Mouse (Mus musculus) WW6 (cell line): ENCODE measurements around the gene Gpr4.

Experiments
- DNase-seq: peaks from one replicate; pipeline ENCODE4 v3.0.0-alpha.2; 2013; ENCODE audit warnings: low read depth, low spot score

Gene Gpr4

DNA sequence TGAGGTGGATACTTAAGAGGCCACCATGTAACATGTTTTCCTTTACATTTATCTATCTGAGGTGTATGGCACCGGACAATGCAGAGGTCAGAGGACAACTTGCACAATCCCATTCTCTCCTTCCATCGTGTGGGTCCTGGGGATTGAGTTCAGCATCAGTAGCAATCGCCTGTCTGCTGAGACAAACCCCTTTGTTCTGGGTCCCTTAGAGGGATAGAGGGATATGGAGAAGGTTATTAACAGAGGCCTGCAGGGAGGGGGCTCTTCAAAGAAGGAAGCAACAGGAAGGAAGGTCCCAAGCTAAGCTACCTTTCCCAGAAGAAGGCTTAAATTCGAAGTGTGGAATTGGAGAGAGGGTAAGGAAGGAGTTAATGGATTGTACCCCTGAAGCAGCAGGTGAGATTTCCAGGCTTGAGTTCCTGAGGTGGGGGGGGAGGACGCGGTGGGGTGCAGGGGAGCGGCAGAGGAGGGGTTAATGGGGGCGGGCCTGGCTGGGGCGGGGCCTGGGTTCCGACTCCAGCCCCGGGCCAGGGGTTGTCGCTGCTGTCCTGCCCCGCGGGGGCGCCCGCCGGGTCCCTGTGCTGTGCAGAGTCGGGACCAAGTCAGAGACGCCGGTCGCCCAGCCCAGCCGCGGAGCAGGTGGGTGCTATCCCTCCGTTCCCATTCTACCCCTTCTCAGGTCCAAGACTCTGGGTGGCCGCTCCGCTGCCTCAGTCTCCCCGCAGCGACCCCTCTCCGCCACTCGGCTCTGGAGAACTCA lies at the start of gene Gpr4:
TSS of gene Gpr4 (plus strand) at position 543 of the 760 bp plus-strand sequence.
- no peak for DNase-seq

DNA sequence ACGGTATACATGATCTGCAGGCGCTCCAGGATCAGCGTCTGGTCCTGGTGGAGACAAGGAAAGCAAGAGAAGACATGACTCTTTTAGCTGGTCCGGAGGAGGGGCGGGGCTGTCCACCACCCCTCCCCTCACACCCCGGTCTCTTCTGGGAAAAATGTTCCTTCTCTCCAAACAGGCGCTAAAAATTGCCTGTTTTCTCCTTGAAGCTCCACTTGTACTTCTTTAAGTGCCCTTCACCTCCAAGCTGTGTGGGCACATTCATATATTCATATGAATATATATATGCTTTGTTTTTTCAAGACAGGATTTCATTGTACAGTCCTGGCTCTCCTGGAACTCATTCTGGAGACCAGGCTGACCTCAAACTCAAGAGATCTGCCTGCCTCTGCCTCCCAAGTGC lies 49.4 kb upstream of the Gpr4 start:
- no peak for DNase-seq

DNA sequence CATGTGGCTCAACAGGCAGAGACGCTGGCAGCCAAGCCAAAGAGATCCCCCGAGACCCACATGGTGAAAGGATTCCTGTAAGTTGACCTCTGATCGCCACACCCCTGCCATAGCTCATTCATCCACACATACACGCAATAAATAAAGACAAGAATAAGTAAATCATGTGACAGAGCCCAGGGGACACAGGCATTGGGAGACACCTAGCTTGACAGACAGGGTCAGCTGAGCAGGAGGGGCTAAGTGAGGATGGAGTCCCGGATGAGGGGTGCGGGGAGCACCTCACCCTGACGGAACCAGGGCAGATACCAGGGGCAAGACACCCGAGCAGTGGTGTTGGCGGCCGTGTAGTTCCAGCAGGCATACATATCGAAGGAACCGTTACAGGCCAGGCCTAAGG lies 48.6 kb upstream of the Gpr4 start:
- DNase-seq: no peak

DNA sequence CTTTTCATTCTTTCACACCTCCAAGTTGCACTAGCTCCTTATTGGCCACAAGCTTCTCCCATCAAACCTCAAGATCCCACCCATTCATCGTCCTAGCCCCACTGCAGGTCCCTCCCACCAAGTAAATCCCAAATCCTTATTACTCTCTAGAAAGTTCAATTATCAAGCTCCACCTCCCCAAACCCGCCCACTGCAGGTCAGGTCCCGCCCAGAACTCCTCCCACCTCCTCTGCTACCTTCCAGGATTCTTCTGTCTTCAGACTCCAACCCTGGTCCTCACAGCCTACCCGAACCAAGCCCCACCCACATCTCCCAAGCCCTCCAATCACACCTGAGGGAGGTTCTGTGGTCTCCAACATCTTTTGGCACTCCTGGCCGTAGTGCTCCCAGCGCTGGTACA lies 48.1 kb upstream of the Gpr4 start:
- DNase-seq: peak; percentile 89

DNA sequence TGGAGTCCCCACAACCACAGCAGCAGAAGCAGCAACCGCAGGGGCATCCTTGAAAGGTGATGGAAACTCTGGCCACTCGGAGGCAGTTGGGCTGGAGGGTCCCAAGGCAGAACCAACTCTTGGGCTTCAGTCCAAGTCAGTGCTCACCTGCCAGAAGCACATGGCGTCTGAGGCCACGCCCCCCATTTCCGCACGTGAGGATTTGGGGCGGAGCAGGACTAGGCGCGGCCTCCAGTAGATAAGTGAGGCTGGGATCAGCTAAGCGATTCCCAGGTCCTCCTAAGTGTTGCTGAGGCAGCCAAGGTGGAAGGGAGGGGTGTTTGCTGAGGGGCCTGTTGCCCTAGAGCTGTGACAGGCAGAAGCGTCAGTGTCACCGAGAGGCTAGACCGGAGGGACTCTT lies 47.4 kb upstream of the Gpr4 start:
- no peak for DNase-seq

DNA sequence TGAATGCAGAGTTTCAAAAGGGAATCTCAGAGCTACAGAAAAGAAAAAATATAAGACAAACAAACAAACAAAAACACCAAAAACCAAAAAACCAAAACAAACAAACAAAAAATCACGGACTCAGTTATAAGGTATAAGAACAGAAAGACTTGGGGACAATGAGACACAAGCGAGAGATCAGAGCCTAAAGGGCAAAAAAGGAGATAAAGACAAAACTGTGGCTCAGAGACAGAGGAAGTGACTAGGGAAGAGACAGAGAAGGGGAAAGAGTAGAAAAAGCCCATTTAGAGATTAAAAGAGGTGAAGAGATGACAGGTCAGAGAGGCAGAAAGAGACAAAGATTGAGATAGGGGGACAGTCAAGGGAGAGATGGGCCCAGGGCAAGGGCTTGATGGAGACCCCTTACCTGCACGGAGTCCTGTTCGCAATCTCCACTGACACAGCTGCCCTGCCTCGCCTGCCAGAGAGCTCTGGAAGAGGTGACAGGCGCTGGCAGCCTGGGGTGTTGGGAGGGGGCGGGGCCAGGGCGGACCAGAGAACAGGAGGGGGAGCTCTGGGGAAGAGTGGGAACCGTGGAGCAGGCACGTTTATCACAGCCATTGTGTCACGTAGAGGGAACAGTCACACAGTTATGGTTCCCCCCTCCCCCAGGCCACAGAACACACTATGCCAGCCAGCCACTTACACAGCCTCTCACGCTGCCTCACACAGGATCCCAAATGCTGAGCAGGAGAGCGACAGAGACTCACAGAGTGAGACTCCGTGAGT lies 46.5 kb upstream of the Gpr4 start, which contains the start of gene Gipr:
TSS of gene Gipr (minus strand) at position 472 of the 768 bp plus-strand sequence.
- DNase-seq: no peak

DNA sequence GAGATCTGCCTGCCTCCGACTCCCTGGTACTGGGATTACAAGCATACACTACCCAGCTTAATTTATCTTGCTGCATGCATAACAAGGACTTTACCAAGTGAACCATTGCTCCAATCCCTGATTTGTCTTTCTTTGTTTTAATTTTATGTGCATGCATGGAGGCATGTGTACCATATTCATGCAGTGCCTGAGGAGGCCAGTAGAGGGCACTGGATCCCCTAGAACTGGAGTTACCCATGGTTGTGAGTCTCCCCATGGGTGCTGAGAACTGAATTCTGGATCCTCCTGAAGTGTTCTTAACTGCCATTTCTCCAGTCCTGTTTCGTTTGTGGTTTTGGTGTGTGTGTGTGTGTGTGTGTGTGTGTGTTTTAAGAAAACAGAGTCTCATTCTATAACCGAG lies 45.3 kb upstream of the Gpr4 start:
- DNase-seq: no peak

DNA sequence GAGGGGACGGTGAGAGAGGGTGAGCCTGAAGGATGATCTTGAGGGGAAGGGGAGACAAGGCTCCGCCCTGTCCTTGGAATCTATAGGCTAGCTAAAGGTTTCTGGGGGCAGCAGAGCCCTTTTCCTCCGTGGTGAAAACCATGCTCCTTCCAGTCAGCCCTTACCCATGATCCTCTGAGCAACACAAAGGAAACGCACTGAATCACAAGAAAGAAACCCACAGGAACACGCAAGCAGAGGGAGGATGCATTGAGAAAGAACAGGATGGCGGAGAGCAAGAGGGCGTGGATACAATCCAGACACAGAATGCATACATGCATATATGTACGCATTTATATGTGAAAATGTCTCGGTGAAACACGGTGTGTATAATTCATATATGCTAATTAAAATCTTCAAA lies 42.8 kb upstream of the Gpr4 start:
- DNase-seq: no peak

DNA sequence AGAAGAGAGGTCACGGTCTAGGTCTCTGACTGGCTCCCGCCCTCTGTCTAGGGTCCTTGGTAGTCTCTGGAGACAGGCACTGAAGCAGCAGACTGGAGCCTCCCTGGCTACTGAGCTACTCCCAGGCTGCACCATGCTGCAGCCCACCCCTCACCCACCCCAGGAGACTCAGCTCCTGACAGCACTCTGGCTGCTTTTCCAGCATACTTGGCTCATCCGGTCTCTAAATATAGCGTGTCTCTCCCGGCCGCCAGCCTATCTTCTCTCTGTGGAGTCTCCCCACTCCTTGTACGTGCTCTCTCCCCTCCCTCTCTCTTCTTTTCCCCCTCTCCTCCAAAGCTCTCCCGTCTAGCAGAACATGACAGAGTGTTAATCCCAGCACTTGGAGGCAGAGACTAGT lies 42.2 kb upstream of the Gpr4 start:
- no peak for DNase-seq

DNA sequence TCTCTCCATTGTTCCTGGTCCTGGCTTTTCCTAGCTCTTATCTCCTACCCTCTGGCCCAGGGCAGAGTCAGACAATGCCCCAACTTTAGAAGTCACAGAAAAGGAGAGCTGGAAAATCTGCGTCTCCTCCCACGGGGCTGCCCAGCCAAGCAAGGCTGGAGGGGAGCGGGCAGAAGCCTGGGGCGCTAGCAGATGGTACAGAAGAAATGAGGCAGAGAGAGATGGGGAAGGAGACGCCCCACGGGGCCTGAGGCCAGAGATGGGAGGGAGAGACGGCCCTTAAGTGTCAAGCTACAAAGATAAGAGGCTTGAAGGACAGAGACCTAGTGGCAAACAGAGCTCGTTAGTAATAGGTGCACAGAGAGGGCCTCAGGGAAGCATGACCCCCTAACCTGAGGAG lies 40.5 kb upstream of the Gpr4 start:
- DNase-seq: no peak

DNA sequence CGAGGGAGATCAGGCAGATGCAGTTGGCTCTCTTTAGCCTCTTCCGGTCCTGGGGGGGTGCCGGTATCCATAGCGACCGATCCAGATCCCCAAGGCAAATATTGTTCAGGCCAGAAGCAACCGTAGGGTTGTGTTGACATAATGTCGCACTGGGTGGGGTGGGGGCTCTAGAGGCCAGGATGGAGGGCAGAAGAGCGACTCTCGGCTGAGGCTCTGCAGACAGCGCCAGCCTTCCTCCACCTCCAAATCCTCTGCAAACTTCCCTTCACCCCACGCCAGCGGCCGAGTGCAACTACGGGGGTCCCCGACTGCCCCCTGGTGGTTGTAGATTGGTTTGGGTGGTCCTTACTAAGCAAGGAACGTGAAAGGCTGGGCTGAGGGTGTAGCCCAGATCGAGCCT lies 39.5 kb upstream of the Gpr4 start:
- peak; percentile 73 for DNase-seq

DNA sequence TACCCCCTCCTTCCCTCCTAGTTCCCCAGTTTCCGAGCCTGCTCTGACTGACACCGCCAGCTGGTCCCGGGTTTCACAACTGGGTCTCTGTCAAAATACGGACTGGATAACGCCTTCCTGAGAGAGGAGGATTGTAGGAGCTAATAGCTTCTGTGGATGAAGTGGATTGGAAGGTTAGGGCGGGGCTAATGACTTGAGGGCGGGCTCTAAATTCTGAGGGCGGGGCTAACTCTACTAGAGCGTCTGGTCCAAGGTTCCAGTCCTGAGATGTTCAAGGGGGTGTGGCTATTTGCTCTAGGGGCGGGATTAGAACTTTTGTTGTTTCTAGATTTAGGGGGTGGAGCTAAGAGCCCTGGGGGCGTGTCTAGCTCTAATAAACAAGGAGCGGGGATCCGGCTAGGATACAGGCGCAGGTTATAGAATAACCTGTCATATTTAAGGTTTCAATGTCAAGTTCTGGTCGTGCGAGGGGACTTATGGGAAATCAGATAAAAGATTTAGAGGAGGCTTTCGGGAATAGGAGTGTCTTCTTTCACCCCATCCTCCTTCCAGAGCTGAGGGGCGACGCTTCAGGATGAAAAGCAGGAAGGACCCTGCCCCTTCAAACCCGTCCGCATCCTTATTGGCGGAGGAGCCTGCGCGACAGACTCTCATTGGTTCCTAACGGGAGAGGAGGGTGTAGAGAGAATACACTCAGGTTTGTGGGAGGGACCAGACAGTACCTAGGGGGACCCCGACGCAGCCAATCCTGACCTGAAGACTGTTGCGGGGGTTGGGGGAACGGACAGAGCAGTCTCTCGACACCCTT lies 36.4 kb upstream of the Gpr4 start, which contains the start of gene Eml2:
TSS of gene Eml2 (plus strand) at position 714 of the 808 bp plus-strand sequence.
- DNase-seq: peak; percentile 91

DNA sequence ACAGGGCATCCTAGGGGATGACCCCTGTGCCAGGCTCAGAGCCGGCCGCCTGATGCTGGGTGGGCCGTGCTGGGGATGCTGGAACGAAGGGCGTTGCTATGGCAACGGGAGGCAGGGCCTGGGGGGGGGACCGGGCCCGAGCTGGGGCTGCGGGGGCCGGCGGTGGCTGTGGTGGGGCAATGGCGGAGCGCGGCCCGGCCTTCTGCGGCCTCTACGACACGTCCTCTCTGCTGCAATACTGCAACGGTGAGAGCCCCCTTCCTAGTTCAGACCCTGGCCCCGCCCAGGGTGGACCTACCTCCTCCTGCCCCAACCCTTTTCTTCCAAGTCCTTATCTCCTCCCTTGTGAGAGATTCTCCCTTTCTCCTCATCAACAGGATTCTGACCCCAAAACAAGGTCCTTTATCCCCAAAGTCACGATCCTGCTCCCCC lies 35.8 kb upstream of the Gpr4 start:
- DNase-seq: no peak

DNA sequence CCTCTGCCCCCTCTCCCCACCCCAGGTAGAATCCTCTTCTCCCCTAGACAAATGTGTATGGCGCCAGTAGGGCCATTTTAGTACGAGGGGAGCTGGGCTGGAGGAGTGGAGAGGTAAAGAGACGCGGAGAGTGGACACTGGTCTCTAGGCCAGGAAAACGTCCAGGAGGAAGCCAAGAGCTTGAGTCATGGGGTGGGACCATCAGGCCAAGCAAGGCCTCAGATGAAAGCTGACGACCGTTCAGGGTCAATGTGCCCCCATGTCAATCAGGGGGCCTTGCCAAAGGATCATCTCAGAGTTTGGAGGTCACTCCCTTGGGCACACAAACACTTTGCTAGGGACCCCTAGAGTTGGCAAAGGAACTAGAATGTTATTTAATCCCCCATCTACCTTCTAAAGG lies 35.1 kb upstream of the Gpr4 start:
- DNase-seq: no peak

DNA sequence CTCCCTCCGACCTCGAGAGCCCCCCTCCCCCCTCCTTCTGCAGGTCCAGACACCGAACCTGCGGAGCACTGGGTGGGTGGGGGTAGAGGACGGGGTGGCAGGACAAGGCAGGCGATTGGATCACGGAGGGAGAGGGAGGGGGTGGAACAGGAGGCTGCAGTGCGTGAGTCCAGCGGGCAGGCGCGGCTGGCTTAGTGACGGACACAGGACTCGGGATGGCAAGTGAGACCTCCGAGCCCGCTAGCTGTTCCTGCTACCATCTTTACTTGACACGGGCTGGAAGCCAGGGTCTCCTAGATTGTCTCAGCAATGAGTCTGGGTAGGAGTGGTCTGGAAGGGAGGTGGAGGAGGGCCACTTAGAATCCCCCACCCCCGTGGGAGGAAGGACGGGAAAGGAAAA lies 34.3 kb upstream of the Gpr4 start:
- DNase-seq: no peak

DNA sequence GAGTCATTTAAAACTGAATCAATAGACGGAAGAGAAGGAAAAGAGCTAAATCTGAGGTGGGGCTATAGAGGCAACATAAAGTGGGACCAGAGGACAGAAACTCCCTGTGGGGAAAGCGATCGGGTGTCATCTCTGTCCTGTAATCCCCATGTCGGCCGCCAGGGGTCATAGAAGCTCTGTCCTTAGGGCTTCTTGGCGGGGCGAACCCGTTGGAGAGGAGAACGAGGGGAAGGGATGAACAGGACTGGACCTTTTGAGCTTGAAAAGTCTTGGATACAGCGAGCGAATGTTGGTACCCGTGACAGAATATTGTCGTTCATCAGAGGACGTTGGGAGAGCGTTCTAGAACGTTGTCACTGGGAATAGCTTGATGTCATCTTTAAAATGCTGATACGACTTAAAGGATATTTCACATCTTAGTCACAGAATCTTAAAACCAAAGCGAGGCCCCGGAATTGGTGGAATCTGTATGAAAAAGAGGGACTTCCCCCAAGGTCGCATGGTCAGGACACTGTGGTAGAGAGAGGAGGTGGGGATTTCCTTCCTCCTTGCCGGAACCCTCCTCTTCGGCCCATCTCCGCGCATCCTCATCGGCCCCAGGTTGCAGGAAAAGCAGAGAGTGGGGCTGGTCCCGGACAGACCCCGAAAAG lies 33.8 kb upstream of the Gpr4 start:
- peak; percentile 68 for DNase-seq

DNA sequence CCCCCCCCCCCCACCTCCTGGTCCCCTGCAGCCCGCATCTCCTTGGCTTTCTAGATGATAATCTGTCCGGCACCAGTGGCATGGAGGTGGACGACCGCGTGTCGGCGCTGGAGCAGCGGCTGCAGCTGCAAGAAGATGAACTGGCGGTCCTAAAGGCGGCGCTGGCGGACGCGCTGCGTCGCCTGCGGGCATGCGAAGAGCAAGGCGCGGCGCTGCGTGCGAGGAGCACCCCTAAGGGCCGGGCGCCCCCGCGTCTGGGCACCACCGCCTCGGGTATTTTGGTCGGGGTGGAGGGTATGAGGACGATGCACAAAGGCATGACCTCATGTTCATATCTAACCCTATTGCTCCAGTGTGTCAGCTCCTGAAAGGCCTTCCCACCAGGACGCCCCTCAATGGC lies 33.2 kb upstream of the Gpr4 start:
- DNase-seq: no peak

DNA sequence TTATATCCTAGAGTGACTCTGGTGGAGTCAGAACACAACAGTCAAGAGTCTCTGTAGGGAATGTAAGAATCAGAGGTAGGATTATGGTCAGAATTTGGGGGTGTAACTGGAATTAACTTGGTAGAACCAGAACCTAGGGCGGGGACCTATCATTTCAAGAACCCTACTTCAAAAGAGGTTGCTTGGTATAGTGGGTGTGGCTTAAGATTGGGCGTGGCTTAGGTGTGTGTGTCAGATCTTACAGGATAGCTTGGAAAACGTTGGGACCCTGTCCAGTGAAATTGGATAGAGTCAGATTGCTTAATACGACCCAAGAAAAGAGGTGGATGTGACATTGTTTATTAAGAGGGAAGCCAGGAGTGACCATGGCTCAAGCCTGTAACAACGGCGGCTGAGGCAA lies 32.4 kb upstream of the Gpr4 start:
- no peak for DNase-seq

DNA sequence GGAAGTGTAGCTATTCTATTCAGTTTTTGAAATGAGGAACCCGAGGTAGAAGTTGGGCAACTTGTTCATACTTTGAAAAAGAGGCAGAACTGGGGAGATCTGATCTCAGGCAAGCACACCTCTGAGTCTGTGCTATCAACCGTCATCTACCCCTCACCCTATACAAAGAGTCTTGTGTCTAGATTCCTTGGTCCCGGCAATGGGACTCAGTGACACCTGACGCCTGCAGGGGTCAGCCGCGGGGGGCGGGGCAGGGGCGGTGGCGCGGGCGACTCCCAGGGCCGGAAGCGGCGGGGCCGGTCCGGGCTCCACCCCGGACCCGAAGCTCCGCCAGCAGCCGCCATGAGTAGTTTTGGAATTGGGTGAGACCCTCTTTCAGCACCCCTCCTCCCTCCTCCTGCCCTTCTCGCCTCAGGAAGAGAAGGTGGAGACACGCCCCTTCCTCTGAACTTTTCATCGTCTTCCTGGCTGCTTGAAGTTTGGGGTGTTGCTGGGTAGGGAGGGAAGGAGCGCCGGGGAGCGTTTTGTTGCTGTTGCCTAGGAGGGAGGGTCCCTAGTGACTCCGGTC lies 31.4 kb upstream of the Gpr4 start:
- DNase-seq: no peak

DNA sequence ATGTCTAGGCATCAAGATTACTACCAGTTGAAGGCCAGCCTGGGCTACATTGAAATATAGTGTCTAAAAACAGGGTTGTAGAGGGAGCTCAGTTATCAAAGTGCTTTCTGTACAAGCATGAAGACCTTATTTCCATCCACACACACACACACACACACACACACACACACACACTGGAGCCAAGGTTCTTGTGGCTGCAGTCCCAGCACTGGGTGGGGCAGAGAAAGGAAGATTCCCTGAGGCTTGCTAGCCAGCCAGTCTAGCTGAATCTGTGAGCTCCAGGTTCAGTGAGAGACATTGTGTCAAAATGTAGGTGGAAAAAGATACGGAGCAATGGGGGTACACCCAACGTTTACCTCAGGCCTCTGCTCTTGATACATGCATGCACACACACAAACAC lies 28.1 kb upstream of the Gpr4 start:
- DNase-seq: no peak

DNA sequence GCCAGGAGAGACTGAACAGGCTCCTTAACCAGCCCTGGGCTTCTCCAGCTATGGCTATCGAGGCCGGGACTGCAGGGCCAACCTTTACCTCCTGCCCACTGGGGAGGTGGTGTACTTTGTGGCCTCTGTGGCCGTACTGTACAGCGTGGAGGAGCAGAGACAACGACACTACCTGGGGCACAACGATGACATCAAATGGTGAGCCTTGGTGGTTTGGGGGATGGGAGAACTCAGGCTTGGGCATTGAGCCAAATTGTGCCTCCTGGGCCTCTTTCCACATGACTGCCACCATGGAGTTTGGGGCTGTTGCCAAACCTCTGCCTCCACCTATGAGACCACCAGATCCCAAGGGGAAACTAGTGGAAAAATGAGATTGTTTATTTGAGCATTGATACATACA lies 27.6 kb upstream of the Gpr4 start:
- no peak for DNase-seq
